In genomic region chr3:39814814-39815213, GRCm38 (mm10) we compare ENCODE assay signal across 8 mouse cellular contexts.
DNase-seq lines count a peak whose midpoint lies in the region; ATAC-seq and TF ChIP-seq lines count a peak whose summit lies in the region.

No protein-coding gene starts in this region.

- peak; percentile 71; the same call in 1 of the 2 replicates for ATAC-seq in hindbrain, embryonic 12.5 days (ENCODE audit: low FRiP score)
- ATAC-seq in neural tube, embryonic 11.5 days (ENCODE audit: insufficient read depth, low FRiP score, low TSS enrichment) = no peak; the same call in 1 of the 2 replicates
- ATAC-seq in granulocyte monocyte progenitor cell, adult 5-6 weeks (replicated peaks; ENCODE audit: poor library complexity, severe bottlenecking) = no peak; the same call in 1 of the 2 replicates

- H3K27ac ChIP-seq in embryonic fibroblast, embryonic 13.5 days (ENCODE audit: insufficient read depth, low read length) = no peak overlapping the region
- H3K27ac ChIP-seq in hindbrain, embryonic 12.5 days = no peak overlapping the region
- no peak overlapping the region for H3K27ac ChIP-seq in neural tube, embryonic 11.5 days (ENCODE audit: low read depth, low read length)

- no peak overlapping the region for H3K9ac ChIP-seq in hindbrain, embryonic 12.5 days
- no peak overlapping the region for H3K9ac ChIP-seq in neural tube, embryonic 11.5 days (ENCODE audit: low read length)

- intact Hi-C loops in left cerebral cortex, postnatal 25 days (cut with DNase I) = loop anchor here (2.0 to 10.0 kb wide), 5 partner anchors 310 to 930 kb away; no protein-coding TSS in a partner anchor

- peak; percentile 6 to 33 for DNase-seq in kidney, adult 8-10 months
- no peak for DNase-seq in kidney, adult 11 months
- DNase-seq in adrenal gland, adult 8-10 months = peak; percentile 14
- DNase-seq in left cerebral cortex, postnatal 25 days (ENCODE audit: low spot score in 2 of 2) = peak; percentile 66 to 71
- peak; percentile 65 for DNase-seq in neural tube, embryonic 11.5 days (ENCODE audit: low spot score)

- H3K4me2 ChIP-seq in hindbrain, embryonic 12.5 days (replicated peaks) = no peak overlapping the region
- no peak overlapping the region for H3K4me2 ChIP-seq in neural tube, embryonic 11.5 days (ENCODE audit: low read depth)

- TF ChIP-seq POLR2A in embryonic fibroblast, embryonic 13.5 days (IDR thresholded peaks at IDR 0.05; ENCODE audit: low read depth, low read length) = no peak

- H3K9me3 ChIP-seq in hindbrain, embryonic 12.5 days (replicated peaks) = no peaks in the 10 kb centered on the region
- H3K9me3 ChIP-seq in neural tube, embryonic 11.5 days (ENCODE audit: control insufficient read depth, low read length) = no peaks in the 10 kb centered on the region

- no peaks in the 10 kb centered on the region for H3K36me3 ChIP-seq in hindbrain, embryonic 12.5 days
- H3K36me3 ChIP-seq in neural tube, embryonic 11.5 days (ENCODE audit: control insufficient read depth, insufficient read depth, low read length) = no peaks in the 10 kb centered on the region

- H3K4me1 ChIP-seq in embryonic fibroblast, embryonic 13.5 days (ENCODE audit: control insufficient read depth, insufficient read depth, low read length) = no peaks in the 10 kb centered on the region
- no peaks in the 10 kb centered on the region for H3K4me1 ChIP-seq in hindbrain, embryonic 12.5 days
- H3K4me1 ChIP-seq in neural tube, embryonic 11.5 days (ENCODE audit: control insufficient read depth, insufficient read depth, low read length) = no peaks in the 10 kb centered on the region

- WGBS in hindbrain, embryonic 12.5 days = 39% methylated on average over 6 of the region's 6 CpGs
- WGBS in neural tube, embryonic 11.5 days = 32% methylated on average over 6 of the region's 6 CpGs

- no peaks in the 10 kb centered on the region for H3K27me3 ChIP-seq in hindbrain, embryonic 12.5 days
- no peaks in the 10 kb centered on the region for H3K27me3 ChIP-seq in neural tube, embryonic 11.5 days (ENCODE audit: control insufficient read depth, insufficient read depth, low read length)

- peak; percentile 76; the same call in 1 of the 2 replicates for TF ChIP-seq CTCF in embryonic fibroblast, embryonic 13.5 days (IDR thresholded peaks at IDR 0.05; ENCODE audit: borderline replicate concordance, insufficient read depth, low read length)

- H3K4me3 ChIP-seq in embryonic fibroblast, embryonic 13.5 days (ENCODE audit: insufficient read depth, low read length) = no peak overlapping the region
- H3K4me3 ChIP-seq in hindbrain, embryonic 12.5 days = no peak overlapping the region
- no peak overlapping the region for H3K4me3 ChIP-seq in neural tube, embryonic 11.5 days (ENCODE audit: low read depth, low read length)
